Mouse (Mus musculus) heart, embryonic 12.5 days (tissue): ENCODE results near the gene Myh8. TPM values are rescaled to one million over a fixed set of nuclear protein-coding genes. Genes with fewer than 3 reads are reported as not detected.

ENCODE experiments used
- polyA plus RNA-seq: library from polyadenylated mRNA; unstranded; fragments of >200 nt; fragmentation: Nextera tagmentation; extraction: Ambion mirVana; gene quantifications from 2 replicates; pipeline ENCODE4 v1.2.1, GENCODE M21; 2016

Gene Myh8
- polyA plus RNA-seq, 1 experiment from 2014 or later = 0.29 TPM

Other genes starting within 250 kb of the Myh8 start
- 20.1 and 21.2 TPM in 2 replicates for gene Adprm, start 224.5 kb upstream of the Myh8 start, polyA plus RNA-seq
- gene Sco1, start 224.5 kb upstream of the Myh8 start, polyA plus RNA-seq = 24.3 and 25.8 TPM in 2 replicates
- gene Myh3, start 198.8 kb upstream of the Myh8 start, polyA plus RNA-seq = 0.47 and 0.55 TPM in 2 replicates
- not detected in 2 replicates for gene Myh2, start 106.1 kb upstream of the Myh8 start, polyA plus RNA-seq
- gene Myh1, start 77.1 kb upstream of the Myh8 start, polyA plus RNA-seq = 0.08 and 0.09 TPM in 2 replicates
- gene Myh4, start 39.1 kb upstream of the Myh8 start, polyA plus RNA-seq = not detected in 2 replicates
- gene Myh13, start 44.5 kb downstream of the Myh8 start, polyA plus RNA-seq = 0.18 TPM in 1 of 2 replicates, not detected in the other
- 6.9 and 7.4 TPM in 2 replicates for gene Gas7, start 178.3 kb downstream of the Myh8 start, polyA plus RNA-seq